Mouse (Mus musculus) kidney, adult 9 months (tissue): ENCODE measurements at regions not wholly inside any gene's neighbourhood (a gene's known extent, or its start where the extent isn't known, plus 50 kb on each side); places are given as distances from the start of the nearest gene placed in this dataset.

ENCODE experiments used
- DNase-seq: peaks from one replicate; pipeline ENCODE4 v3.0.0; 2022

- no peak for DNase-seq
Measured at GRCm38 (mm10) chr12:39586163-39586562, 451.7 kb downstream of the Arl4a start.

GRCm38 (mm10) chr12:39577610-39578009 lies 460.2 kb downstream of the Arl4a start:
- DNase-seq: no peak

- DNase-seq: no peak
Measured at GRCm38 (mm10) chr12:39572802-39573201, 465.0 kb downstream of the Arl4a start.

- no peak for DNase-seq
Measured at GRCm38 (mm10) chr12:39572147-39572546, 465.7 kb downstream of the Arl4a start.

- no peak for DNase-seq
Measured at GRCm38 (mm10) chr12:39560734-39561446, 476.9 kb downstream of the Arl4a start.

GRCm38 (mm10) chr12:39558491-39558890 lies 479.3 kb downstream of the Arl4a start:
- DNase-seq: no peak

GRCm38 (mm10) chr12:39536326-39536725 lies 501.5 kb downstream of the Arl4a start:
- no peak for DNase-seq

GRCm38 (mm10) chr12:39528121-39528520 lies 509.7 kb downstream of the Arl4a start:
- DNase-seq: no peak

- DNase-seq: no peak
Measured at GRCm38 (mm10) chr12:39527216-39527600, 510.6 kb downstream of the Arl4a start.

- DNase-seq: no peak
Measured at GRCm38 (mm10) chr12:39526535-39527215, 511.1 kb downstream of the Arl4a start.

- no peak for DNase-seq
Measured at GRCm38 (mm10) chr12:39515690-39516089, 522.1 kb downstream of the Arl4a start.

GRCm38 (mm10) chr12:39510855-39511254 lies 527.0 kb downstream of the Arl4a start:
- DNase-seq: no peak

- peak; percentile 73 for DNase-seq
Measured at GRCm38 (mm10) chr12:39510073-39510812, 527.6 kb downstream of the Arl4a start.

- DNase-seq: peak; percentile 48
Measured at GRCm38 (mm10) chr12:39496203-39496602, 541.6 kb downstream of the Arl4a start.

GRCm38 (mm10) chr12:39493578-39494218 lies 544.1 kb downstream of the Arl4a start:
- DNase-seq: peak; percentile 45

GRCm38 (mm10) chr12:39493114-39493513 lies 544.7 kb downstream of the Arl4a start:
- no peak for DNase-seq

GRCm38 (mm10) chr12:39472984-39473383 lies 564.8 kb downstream of the Arl4a start:
- DNase-seq: no peak
